Mouse (Mus musculus): Measurements from ENCODE around the gene Cdh3. TPM values are rescaled to one million over a fixed set of nuclear protein-coding genes. Genes with fewer than 3 reads are reported as not detected.

The Cdh3 gene
- polyA plus RNA-seq, 1 experiment from 2014 or later: 22.5 TPM

DNA sequence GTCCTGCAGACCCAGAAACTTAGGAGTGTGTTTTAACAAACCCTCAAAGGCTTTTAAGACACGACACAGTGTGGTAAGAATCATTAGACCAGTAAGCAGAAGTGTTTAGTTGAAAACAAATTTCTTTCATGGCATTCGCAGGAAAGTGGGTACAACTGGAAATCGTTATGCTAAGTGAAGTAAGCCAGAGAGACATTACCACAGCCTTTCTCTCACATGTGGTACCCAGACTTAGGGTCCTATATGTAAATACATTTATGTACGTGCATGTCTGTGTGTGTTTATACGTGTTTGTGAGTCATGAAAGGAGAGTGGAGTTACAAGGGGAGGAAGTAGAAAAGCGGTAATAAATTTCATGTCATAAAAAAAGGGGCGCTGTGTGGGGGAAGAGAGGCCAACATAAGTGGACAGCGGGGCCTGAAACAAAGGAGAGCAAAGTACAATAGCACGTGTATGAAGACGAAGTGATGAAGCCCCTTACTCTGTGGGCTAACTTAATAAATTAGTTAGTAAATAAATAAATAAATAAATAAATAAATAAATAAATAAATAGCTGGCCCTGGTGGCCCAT, 37.8 kb downstream of the Cdh3 start:
- H3K9ac ChIP-seq (ENCODE audit: low read depth, low read length): no peak overlapping the region
- no peaks in the 10 kb centered on the region for H3K4me1 ChIP-seq (ENCODE audit: control insufficient read depth, insufficient read depth, low read length)
- no peak overlapping the region for H3K4me3 ChIP-seq (ENCODE audit: low read depth, low read length)
- no peak overlapping the region for H3K27ac ChIP-seq (ENCODE audit: low read depth, low read length)
- H3K4me2 ChIP-seq: no peak overlapping the region
- no peak for ATAC-seq (replicated peaks; ENCODE audit: insufficient number of reproducible peaks, low FRiP score, low TSS enrichment)
- no peaks in the 10 kb centered on the region for H3K9me3 ChIP-seq (replicated peaks; ENCODE audit: control insufficient read depth, low read length)
- no peaks in the 10 kb centered on the region for H3K27me3 ChIP-seq (ENCODE audit: control insufficient read depth, insufficient read depth, low read length)
- H3K36me3 ChIP-seq (ENCODE audit: control insufficient read depth, insufficient read depth, low read length): peaks cover 21% of the 10 kb centered on the region
- WGBS (ENCODE audit: insufficient replicate concordance): 83% methylated on average over 10 of the region's 10 CpGs

GRCm38 (mm10) chr8:106550906-106551305, 40.2 kb downstream of the Cdh3 start:
- H3K4me2 ChIP-seq: no peak overlapping the region
- peaks cover 19% of the 10 kb centered on the region for H3K36me3 ChIP-seq (ENCODE audit: control insufficient read depth, insufficient read depth, low read length)
- no peak overlapping the region for H3K4me3 ChIP-seq (ENCODE audit: low read depth, low read length)
- ATAC-seq (replicated peaks; ENCODE audit: insufficient number of reproducible peaks, low FRiP score, low TSS enrichment): no peak
- H3K4me1 ChIP-seq (ENCODE audit: control insufficient read depth, insufficient read depth, low read length): no peaks in the 10 kb centered on the region
- H3K9me3 ChIP-seq (replicated peaks; ENCODE audit: control insufficient read depth, low read length): no peaks in the 10 kb centered on the region
- H3K27me3 ChIP-seq (ENCODE audit: control insufficient read depth, insufficient read depth, low read length): no peaks in the 10 kb centered on the region
- WGBS (ENCODE audit: insufficient replicate concordance): 87% methylated on average over 1 of the region's 1 CpGs
- H3K27ac ChIP-seq (ENCODE audit: low read depth, low read length): no peak overlapping the region
- H3K9ac ChIP-seq (ENCODE audit: low read depth, low read length): no peak overlapping the region

DNA sequence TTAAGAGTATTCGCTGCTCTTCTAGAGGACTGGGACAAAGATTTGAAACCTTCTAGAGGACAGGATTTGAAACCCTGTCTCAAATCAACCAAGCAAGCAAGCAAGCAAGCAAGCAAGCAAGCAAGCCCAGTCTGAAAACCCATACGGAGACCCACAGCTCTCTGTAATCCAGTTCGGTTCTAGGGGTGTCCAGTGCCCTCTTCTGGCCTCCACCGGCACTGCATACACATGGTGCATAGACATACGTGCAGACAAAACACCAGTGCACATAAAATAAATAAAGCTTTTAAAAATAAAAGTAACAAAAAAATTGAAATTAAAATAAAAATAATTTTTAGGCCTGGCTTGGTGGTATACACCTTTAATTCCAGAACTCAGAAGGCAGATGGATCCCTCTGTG, 43.3 kb downstream of the Cdh3 start:
- no peak overlapping the region for H3K9ac ChIP-seq (ENCODE audit: low read depth, low read length)
- H3K9me3 ChIP-seq (replicated peaks; ENCODE audit: control insufficient read depth, low read length): peaks cover 4% of the 10 kb centered on the region; the same call in 1 of the 2 replicates
- H3K4me2 ChIP-seq: no peak overlapping the region
- peaks cover 23% of the 10 kb centered on the region for H3K36me3 ChIP-seq (ENCODE audit: control insufficient read depth, insufficient read depth, low read length)
- H3K27me3 ChIP-seq (ENCODE audit: control insufficient read depth, insufficient read depth, low read length): no peaks in the 10 kb centered on the region
- no peak for ATAC-seq (replicated peaks; ENCODE audit: insufficient number of reproducible peaks, low FRiP score, low TSS enrichment)
- 95% methylated on average over 5 of the region's 5 CpGs for WGBS (ENCODE audit: insufficient replicate concordance)
- H3K27ac ChIP-seq (ENCODE audit: low read depth, low read length): no peak overlapping the region
- H3K4me1 ChIP-seq (ENCODE audit: control insufficient read depth, insufficient read depth, low read length): no peaks in the 10 kb centered on the region
- H3K4me3 ChIP-seq (ENCODE audit: low read depth, low read length): no peak overlapping the region

- no peak for ATAC-seq (replicated peaks; ENCODE audit: insufficient number of reproducible peaks, low FRiP score, low TSS enrichment)
- H3K36me3 ChIP-seq (ENCODE audit: control insufficient read depth, insufficient read depth, low read length): peaks cover 21% of the 10 kb centered on the region
- H3K27ac ChIP-seq (ENCODE audit: low read depth, low read length): no peak overlapping the region
- H3K9ac ChIP-seq (ENCODE audit: low read depth, low read length): no peak overlapping the region
- peaks cover 4% of the 10 kb centered on the region; the same call in 1 of the 2 replicates for H3K9me3 ChIP-seq (replicated peaks; ENCODE audit: control insufficient read depth, low read length)
- WGBS (ENCODE audit: insufficient replicate concordance): 59% methylated on average over 6 of the region's 7 CpGs
- no peaks in the 10 kb centered on the region for H3K27me3 ChIP-seq (ENCODE audit: control insufficient read depth, insufficient read depth, low read length)
- no peaks in the 10 kb centered on the region for H3K4me1 ChIP-seq (ENCODE audit: control insufficient read depth, insufficient read depth, low read length)
- H3K4me2 ChIP-seq: no peak overlapping the region
- no peak overlapping the region for H3K4me3 ChIP-seq (ENCODE audit: low read depth, low read length)
These were observed 45.5 kb downstream of the Cdh3 start for GRCm38 (mm10) chr8:106556068-106556645.

DNA sequence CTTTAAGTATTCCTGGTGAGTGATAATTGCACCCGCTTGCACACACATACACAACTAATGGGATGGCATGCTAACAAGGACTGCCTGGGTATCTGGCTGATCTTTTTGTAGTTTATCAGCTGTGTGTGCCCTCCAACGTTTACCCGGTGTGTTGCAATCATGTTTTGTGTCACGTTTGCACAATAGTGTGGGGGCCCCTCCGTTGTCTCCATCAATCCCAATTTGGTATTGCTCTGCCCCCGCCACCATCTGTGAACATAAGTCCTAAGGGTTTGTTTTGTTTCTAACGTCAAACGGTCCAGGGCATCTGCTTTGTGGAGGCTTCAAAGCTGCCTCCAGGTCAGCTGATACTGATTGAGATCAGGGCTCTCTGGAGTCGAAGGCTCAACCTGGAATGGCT, 49.2 kb downstream of the Cdh3 start:
- WGBS (ENCODE audit: insufficient replicate concordance): 49% methylated on average over 9 of the region's 9 CpGs
- H3K9me3 ChIP-seq (replicated peaks; ENCODE audit: control insufficient read depth, low read length): peaks cover 4% of the 10 kb centered on the region; the same call in 1 of the 2 replicates
- H3K4me1 ChIP-seq (ENCODE audit: control insufficient read depth, insufficient read depth, low read length): no peaks in the 10 kb centered on the region
- no peak overlapping the region for H3K27ac ChIP-seq (ENCODE audit: low read depth, low read length)
- H3K4me2 ChIP-seq: no peak overlapping the region
- H3K9ac ChIP-seq (ENCODE audit: low read depth, low read length): no peak overlapping the region
- H3K36me3 ChIP-seq (ENCODE audit: control insufficient read depth, insufficient read depth, low read length): peaks cover 8% of the 10 kb centered on the region; the same call in 1 of the 2 replicates
- no peak for ATAC-seq (replicated peaks; ENCODE audit: insufficient number of reproducible peaks, low FRiP score, low TSS enrichment)
- no peaks in the 10 kb centered on the region for H3K27me3 ChIP-seq (ENCODE audit: control insufficient read depth, insufficient read depth, low read length)
- no peak overlapping the region for H3K4me3 ChIP-seq (ENCODE audit: low read depth, low read length)

DNA sequence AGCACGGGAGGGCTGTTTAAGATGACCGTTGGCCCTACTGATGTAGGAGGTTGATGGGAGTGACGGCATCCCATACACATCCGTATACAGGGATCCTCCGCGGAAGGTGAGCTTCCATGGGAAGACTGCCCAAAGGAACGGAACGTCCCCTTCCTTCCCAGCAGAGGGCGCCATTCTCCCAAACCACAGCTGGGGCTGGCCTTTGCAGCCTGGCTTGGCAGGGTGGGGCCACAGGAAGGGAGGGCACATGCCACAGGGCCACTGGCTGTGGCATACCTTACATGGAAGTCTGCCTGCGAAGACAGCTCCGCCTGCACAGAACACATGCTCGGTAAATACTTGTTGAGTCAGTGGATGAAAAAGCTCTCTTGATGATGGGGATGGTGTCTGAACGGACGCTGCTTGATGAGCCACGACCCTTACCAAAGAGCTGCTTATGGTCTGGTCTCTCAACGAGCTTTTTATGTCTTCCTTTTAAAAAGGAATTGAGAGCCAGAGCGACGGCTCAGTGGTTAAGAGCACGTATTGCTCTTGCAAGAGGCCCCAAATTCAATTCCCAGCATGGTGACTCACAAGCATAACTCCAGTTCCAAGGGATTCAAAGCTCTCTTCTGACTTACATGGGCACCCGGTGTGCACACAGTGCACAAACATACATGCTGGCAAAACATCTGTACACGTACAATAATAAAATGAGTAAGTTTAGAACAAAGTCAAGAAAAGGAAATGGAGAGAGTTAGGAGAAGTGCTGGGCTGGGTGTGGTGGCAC, 50.6 kb downstream of the Cdh3 start:
- 26% methylated on average over 21 of the region's 21 CpGs for WGBS (ENCODE audit: insufficient replicate concordance)
- ATAC-seq (replicated peaks; ENCODE audit: insufficient number of reproducible peaks, low FRiP score, low TSS enrichment): peak; percentile 52; the same call in 1 of the 2 replicates
- Histone ChIP-seq H3K9me3 (replicated peaks; ENCODE audit: control insufficient read depth, low read length) (peaks cover 4% of the 10 kb centered on the region; the same call in 1 of the 2 replicates), H3K27me3 (ENCODE audit: control insufficient read depth, insufficient read depth, low read length) (no peaks in the 10 kb centered on the region), H3K9ac (ENCODE audit: low read depth, low read length) (0 out of 2 replicates have a peak overlapping the region, but pooled peaks have one; percentile 16), H3K4me2 (peak overlapping the region; percentile 10; the same call in 1 of the 2 replicates), H3K4me1 (ENCODE audit: control insufficient read depth, insufficient read depth, low read length) (no peaks in the 10 kb centered on the region), H3K4me3 (ENCODE audit: low read depth, low read length) (no peak overlapping the region), H3K36me3 (ENCODE audit: control insufficient read depth, insufficient read depth, low read length) (0 out of 2 replicates have a peak, but pooled peaks cover 3% of the 10 kb centered on the region), H3K27ac (ENCODE audit: low read depth, low read length) (no peak overlapping the region)

- Histone ChIP-seq H3K27ac (ENCODE audit: low read depth, low read length) (no peak overlapping the region), H3K36me3 (ENCODE audit: control insufficient read depth, insufficient read depth, low read length) (no peaks in the 10 kb centered on the region), H3K4me1 (ENCODE audit: control insufficient read depth, insufficient read depth, low read length) (no peaks in the 10 kb centered on the region), H3K27me3 (ENCODE audit: control insufficient read depth, insufficient read depth, low read length) (no peaks in the 10 kb centered on the region), H3K4me2 (no peak overlapping the region), H3K9me3 (replicated peaks; ENCODE audit: control insufficient read depth, low read length) (no peaks in the 10 kb centered on the region), H3K4me3 (ENCODE audit: low read depth, low read length) (no peak overlapping the region), H3K9ac (ENCODE audit: low read depth, low read length) (no peak overlapping the region)
- 72% methylated on average over 3 of the region's 3 CpGs for WGBS (ENCODE audit: insufficient replicate concordance)
- ATAC-seq (replicated peaks; ENCODE audit: insufficient number of reproducible peaks, low FRiP score, low TSS enrichment): no peak
These were observed 53.0 kb downstream of the Cdh3 start for GRCm38 (mm10) chr8:106563691-106564182.

GRCm38 (mm10) chr8:106569006-106569405, 58.3 kb downstream of the Cdh3 start:
- 77% methylated on average over 7 of the region's 7 CpGs for WGBS (ENCODE audit: insufficient replicate concordance)
- H3K36me3 ChIP-seq (ENCODE audit: control insufficient read depth, insufficient read depth, low read length): no peaks in the 10 kb centered on the region
- H3K4me3 ChIP-seq (ENCODE audit: low read depth, low read length): no peak overlapping the region
- H3K9me3 ChIP-seq (replicated peaks; ENCODE audit: control insufficient read depth, low read length): no peaks in the 10 kb centered on the region
- no peaks in the 10 kb centered on the region for H3K4me1 ChIP-seq (ENCODE audit: control insufficient read depth, insufficient read depth, low read length)
- no peak overlapping the region for H3K27ac ChIP-seq (ENCODE audit: low read depth, low read length)
- ATAC-seq (replicated peaks; ENCODE audit: insufficient number of reproducible peaks, low FRiP score, low TSS enrichment): no peak
- no peak overlapping the region for H3K9ac ChIP-seq (ENCODE audit: low read depth, low read length)
- H3K4me2 ChIP-seq: no peak overlapping the region
- H3K27me3 ChIP-seq (ENCODE audit: control insufficient read depth, insufficient read depth, low read length): no peaks in the 10 kb centered on the region
